Mouse (Mus musculus): ENCODE results near the gene Cnbd2. TPM values are rescaled to one million over a fixed set of nuclear protein-coding genes. Genes with fewer than 3 reads are reported as not detected.
A peak's percentile ranks its signal among the peaks of the same experiment; 100 is the strongest.
"Not testable (repeated sequence)": the region's sequence is repeated elsewhere in the genome, so short reads cannot be mapped to it uniquely, and the experiment has no call there.

Gene Cnbd2
- polyA plus RNA-seq, 1 experiment from 2014 or later, result 9.2 TPM

- Histone ChIP-seq H3K27ac (replicated peaks) (no peak overlapping the region), H3K4me1 (peaks cover 6% of the 10 kb centered on the region; the same call in 1 of the 2 replicates), H3K4me3 (replicated peaks) (no peak overlapping the region), H3K27me3 (replicated peaks) (no peaks in the 10 kb centered on the region), H3K9ac (replicated peaks) (no peak overlapping the region), H3K9me3 (replicated peaks) (no peaks in the 10 kb centered on the region), H3K36me3 (no peaks in the 10 kb centered on the region), H3K4me2 (no peak overlapping the region)
- ATAC-seq (ENCODE audit: low FRiP score), result no peak
- WGBS, result 77% methylated on average over 4 of the region's 4 CpGs
Observed at GRCm38 (mm10) chr2:156349286-156349848, 37.3 kb downstream of the Cnbd2 start.

GRCm38 (mm10) chr2:156351243-156351642 lies 39.1 kb downstream of the Cnbd2 start:
- no peak overlapping the region for H3K9ac ChIP-seq (replicated peaks)
- ATAC-seq (ENCODE audit: low FRiP score), result no peak
- H3K4me1 ChIP-seq, result peaks cover 9% of the 10 kb centered on the region
- no peak overlapping the region for H3K4me2 ChIP-seq
- no peaks in the 10 kb centered on the region for H3K36me3 ChIP-seq
- no peak overlapping the region for H3K4me3 ChIP-seq (replicated peaks)
- WGBS, result 83% methylated on average over 7 of the region's 7 CpGs
- H3K27me3 ChIP-seq (replicated peaks), result no peaks in the 10 kb centered on the region
- H3K27ac ChIP-seq (replicated peaks), result no peak overlapping the region
- H3K9me3 ChIP-seq (replicated peaks), result no peaks in the 10 kb centered on the region

GRCm38 (mm10) chr2:156352413-156353165 lies 40.5 kb downstream of the Cnbd2 start:
- 0 out of 2 replicates have a peak overlapping the region, but pooled peaks have one; percentile 38 for H3K27ac ChIP-seq (replicated peaks)

GRCm38 (mm10) chr2:156353265-156353692 lies 41.2 kb downstream of the Cnbd2 start:
- no peak overlapping the region for H3K9ac ChIP-seq (replicated peaks)
- H3K27ac ChIP-seq (replicated peaks), result 0 out of 2 replicates have a peak overlapping the region, but pooled peaks have one; percentile 38
- no peak overlapping the region for H3K4me2 ChIP-seq

More at GRCm38 (mm10) chr2:156352413-156353165, 40.5 kb downstream of the Cnbd2 start:
- Histone ChIP-seq H3K9me3 (replicated peaks) (no peaks in the 10 kb centered on the region), H3K4me3 (replicated peaks) (no peak overlapping the region), H3K27me3 (replicated peaks) (no peaks in the 10 kb centered on the region), H3K4me2 (no peak overlapping the region), H3K4me1 (peaks cover 9% of the 10 kb centered on the region), H3K36me3 (no peaks in the 10 kb centered on the region), H3K9ac (replicated peaks) (no peak overlapping the region)
- no peak for ATAC-seq (ENCODE audit: low FRiP score)
- 82% methylated on average over 8 of the region's 8 CpGs for WGBS

GRCm38 (mm10) chr2:156356031-156356430 lies 43.9 kb downstream of the Cnbd2 start:
- H3K36me3 ChIP-seq, result no peaks in the 10 kb centered on the region
- H3K9me3 ChIP-seq (replicated peaks), result no peaks in the 10 kb centered on the region
- no peak overlapping the region for H3K9ac ChIP-seq (replicated peaks)
- H3K27ac ChIP-seq (replicated peaks), result no peak overlapping the region
- H3K4me1 ChIP-seq, result peaks cover 9% of the 10 kb centered on the region
- 32% methylated on average over 7 of the region's 7 CpGs for WGBS
- no peak overlapping the region for H3K4me2 ChIP-seq
- no peak overlapping the region for H3K4me3 ChIP-seq (replicated peaks)
- no peak for ATAC-seq (ENCODE audit: low FRiP score)
- no peaks in the 10 kb centered on the region for H3K27me3 ChIP-seq (replicated peaks)

More at GRCm38 (mm10) chr2:156353265-156353692, 41.2 kb downstream of the Cnbd2 start:
- no peak for ATAC-seq (ENCODE audit: low FRiP score)
- H3K27me3 ChIP-seq (replicated peaks), result no peaks in the 10 kb centered on the region
- 43% methylated on average over 7 of the region's 7 CpGs for WGBS
- H3K4me3 ChIP-seq (replicated peaks), result no peak overlapping the region
- no peaks in the 10 kb centered on the region for H3K36me3 ChIP-seq
- no peaks in the 10 kb centered on the region for H3K9me3 ChIP-seq (replicated peaks)
- peaks cover 9% of the 10 kb centered on the region for H3K4me1 ChIP-seq

GRCm38 (mm10) chr2:156368465-156368864 lies 56.4 kb downstream of the Cnbd2 start:
- Histone ChIP-seq H3K36me3 (no peaks in the 10 kb centered on the region), H3K9ac (replicated peaks) (no peak overlapping the region), H3K4me1 (no peaks in the 10 kb centered on the region), H3K4me3 (replicated peaks) (no peak overlapping the region), H3K9me3 (replicated peaks) (no peaks in the 10 kb centered on the region), H3K4me2 (no peak overlapping the region), H3K27me3 (replicated peaks) (peaks cover 4% of the 10 kb centered on the region; the same call in 1 of the 2 replicates), H3K27ac (replicated peaks) (no peak overlapping the region)
- ATAC-seq (ENCODE audit: low FRiP score), result no peak
- WGBS, result 74% methylated on average over 3 of the region's 3 CpGs

GRCm38 (mm10) chr2:156370896-156371295 lies 58.8 kb downstream of the Cnbd2 start:
- Histone ChIP-seq H3K9me3 (replicated peaks) (no peaks in the 10 kb centered on the region), H3K4me3 (replicated peaks) (no peak overlapping the region), H3K36me3 (no peaks in the 10 kb centered on the region), H3K9ac (replicated peaks) (no peak overlapping the region), H3K27ac (replicated peaks) (no peak overlapping the region), H3K27me3 (replicated peaks) (no peaks in the 10 kb centered on the region), H3K4me1 (no peaks in the 10 kb centered on the region), H3K4me2 (no peak overlapping the region)
- 88% methylated on average over 7 of the region's 7 CpGs for WGBS
- no peak for ATAC-seq (ENCODE audit: low FRiP score)

- H3K9ac ChIP-seq (replicated peaks), result no peak overlapping the region
- no peak for ATAC-seq (ENCODE audit: low FRiP score)
- no peaks in the 10 kb centered on the region for H3K9me3 ChIP-seq (replicated peaks)
- no peak overlapping the region for H3K4me2 ChIP-seq
- no peaks in the 10 kb centered on the region for H3K36me3 ChIP-seq
- WGBS, result 82% methylated on average over 7 of the region's 7 CpGs
- no peak overlapping the region for H3K27ac ChIP-seq (replicated peaks)
- no peak overlapping the region for H3K4me3 ChIP-seq (replicated peaks)
- H3K27me3 ChIP-seq (replicated peaks), result no peaks in the 10 kb centered on the region
- H3K4me1 ChIP-seq, result no peaks in the 10 kb centered on the region
Observed at GRCm38 (mm10) chr2:156376956-156377355, 64.9 kb downstream of the Cnbd2 start.

GRCm38 (mm10) chr2:156379929-156380328 lies 67.8 kb downstream of the Cnbd2 start:
- no peaks in the 10 kb centered on the region for H3K4me1 ChIP-seq
- H3K27me3 ChIP-seq (replicated peaks), result no peaks in the 10 kb centered on the region
- H3K36me3 ChIP-seq, result no peaks in the 10 kb centered on the region
- H3K27ac ChIP-seq (replicated peaks), result no peak overlapping the region
- WGBS, result 85% methylated on average over 10 of the region's 10 CpGs
- no peak overlapping the region for H3K4me3 ChIP-seq (replicated peaks)
- no peak for ATAC-seq (ENCODE audit: low FRiP score)
- no peak overlapping the region for H3K9ac ChIP-seq (replicated peaks)
- H3K4me2 ChIP-seq, result no peak overlapping the region
- H3K9me3 ChIP-seq (replicated peaks), result no peaks in the 10 kb centered on the region

GRCm38 (mm10) chr2:156381350-156381749 lies 69.3 kb downstream of the Cnbd2 start:
- H3K36me3 ChIP-seq, result no peaks in the 10 kb centered on the region
- no peak overlapping the region for H3K4me3 ChIP-seq (replicated peaks)
- no peak overlapping the region for H3K9ac ChIP-seq (replicated peaks)
- no peaks in the 10 kb centered on the region for H3K4me1 ChIP-seq
- no peak for ATAC-seq (ENCODE audit: low FRiP score)
- 79% methylated on average over 4 of the region's 4 CpGs for WGBS
- no peak overlapping the region for H3K4me2 ChIP-seq
- H3K27me3 ChIP-seq (replicated peaks), result no peaks in the 10 kb centered on the region
- H3K27ac ChIP-seq (replicated peaks), result no peak overlapping the region
- H3K9me3 ChIP-seq (replicated peaks), result no peaks in the 10 kb centered on the region

- Histone ChIP-seq H3K9ac (replicated peaks) (0 out of 2 replicates have a peak overlapping the region, but pooled peaks have one; percentile 10), H3K4me3 (replicated peaks) (peak overlapping the region; percentile 34), H3K4me2 (peak overlapping the region; percentile 52), H3K27ac (replicated peaks) (peak overlapping the region; percentile 69; the same call in 1 of the 2 replicates)
- 0% methylated on average over 7 of the region's 63 CpGs for WGBS
- ATAC-seq (ENCODE audit: low FRiP score), result peak; percentile 95
- not testable (repeated sequence) for H3K9me3 ChIP-seq (replicated peaks); H3K27me3 ChIP-seq (replicated peaks); H3K36me3 ChIP-seq; H3K4me1 ChIP-seq
Observed at GRCm38 (mm10) chr2:156392461-156393154, 80.5 kb downstream of the Cnbd2 start.
